Mouse (Mus musculus) frontal cortex, postnatal 10 days (tissue): Measurements from ENCODE around the gene Ppm1n.
"Not testable (repeated sequence)": the region's sequence is repeated elsewhere in the genome, so short reads cannot be mapped to it uniquely, and the experiment has no call there.

ENCODE experiments used
- DNase-seq, 2 experiments: peaks; one replicate each; pipeline ENCODE4 v3.0.0; 2022; ENCODE audit warnings: low spot score in 2 of 2, mixed read lengths in 1 of 2

The Ppm1n gene

DNA sequence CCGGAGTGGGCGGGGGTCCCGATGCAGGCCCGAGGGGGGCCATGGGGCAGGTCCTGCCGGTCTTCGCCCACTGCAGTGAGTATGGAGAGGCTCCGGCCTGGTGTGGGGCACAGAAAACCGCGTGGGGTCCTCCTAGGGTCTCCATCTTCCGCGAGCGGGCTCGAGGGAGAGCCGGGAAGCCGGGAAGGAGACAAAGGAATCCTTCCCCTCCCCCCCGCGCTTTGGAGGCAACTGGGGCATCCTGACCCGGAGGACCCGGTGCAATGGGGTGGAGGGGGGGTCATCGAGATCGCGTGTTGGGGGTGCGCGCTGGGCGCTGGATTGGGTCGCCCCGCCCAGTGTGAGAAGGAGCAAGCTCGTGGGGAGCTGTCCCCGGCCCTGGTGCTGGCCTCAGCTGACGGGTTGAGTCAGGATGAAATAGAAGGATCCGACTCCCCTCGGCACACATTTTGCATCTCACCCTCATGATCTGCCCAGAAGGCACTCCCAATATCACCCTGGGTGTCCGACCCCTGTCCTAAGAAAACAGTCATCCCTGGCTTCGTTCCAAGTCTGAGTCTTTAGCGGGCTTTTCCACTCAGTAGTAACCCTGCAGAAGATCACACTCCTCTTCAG lies 3.0 kb upstream of the Ppm1n start:
- peak; percentile 61 to 66 for DNase-seq

DNA sequence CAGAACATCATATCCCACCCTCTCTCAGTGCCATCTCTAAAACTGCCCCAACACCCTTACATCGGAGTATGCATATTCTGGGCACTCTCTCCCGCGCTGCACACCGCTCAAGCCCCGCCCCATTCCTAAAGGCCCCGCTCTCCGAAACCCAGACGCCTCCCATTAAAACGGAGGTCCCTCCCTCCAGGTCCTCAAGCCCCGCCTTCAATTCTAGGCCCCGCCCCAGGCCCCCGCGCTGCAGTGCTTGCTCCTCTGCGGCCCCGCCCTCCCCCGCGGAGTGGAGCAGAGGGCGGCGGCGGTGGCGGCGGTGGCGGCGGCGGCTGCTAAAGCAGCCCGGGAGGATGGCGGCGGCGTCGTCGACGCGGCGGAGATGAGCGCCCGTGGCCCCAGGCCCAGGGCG lies 2.5 kb upstream of the Ppm1n start, which contains the start of gene Rtn2:
Rtn2 (plus strand) TSS at position 240 of the 400 bp plus-strand sequence.
- peak; percentile 75 to 87 for DNase-seq

DNA sequence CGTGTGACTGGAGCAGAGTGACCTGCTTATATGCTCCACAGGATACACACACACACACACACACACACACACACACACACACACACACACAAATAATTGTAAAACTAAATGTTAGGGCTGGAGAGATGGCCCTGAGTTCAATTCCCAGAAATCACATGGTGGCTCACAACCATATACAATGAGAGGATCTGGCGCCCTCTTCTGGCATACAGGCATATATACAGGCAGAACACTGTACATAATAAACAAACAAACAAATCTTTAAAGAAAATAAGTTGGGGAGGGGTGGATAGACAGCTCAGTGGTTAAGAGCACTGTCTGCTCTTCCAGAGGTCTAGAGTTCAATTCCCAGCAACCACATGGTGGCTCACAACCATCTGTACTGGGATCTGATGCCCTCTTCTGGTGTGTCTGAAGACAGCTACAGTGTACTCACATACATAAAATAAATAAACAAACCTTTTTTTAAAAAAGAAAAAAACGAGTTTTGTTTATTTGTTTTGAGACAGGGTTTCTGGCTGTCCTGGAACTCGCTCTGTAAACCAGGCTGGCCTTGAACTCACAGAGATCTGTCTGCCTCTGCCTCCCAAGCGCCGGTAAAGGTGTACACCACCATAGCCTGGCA lies 1.9 kb upstream of the Ppm1n start:
- DNase-seq = not testable (repeated sequence)

DNA sequence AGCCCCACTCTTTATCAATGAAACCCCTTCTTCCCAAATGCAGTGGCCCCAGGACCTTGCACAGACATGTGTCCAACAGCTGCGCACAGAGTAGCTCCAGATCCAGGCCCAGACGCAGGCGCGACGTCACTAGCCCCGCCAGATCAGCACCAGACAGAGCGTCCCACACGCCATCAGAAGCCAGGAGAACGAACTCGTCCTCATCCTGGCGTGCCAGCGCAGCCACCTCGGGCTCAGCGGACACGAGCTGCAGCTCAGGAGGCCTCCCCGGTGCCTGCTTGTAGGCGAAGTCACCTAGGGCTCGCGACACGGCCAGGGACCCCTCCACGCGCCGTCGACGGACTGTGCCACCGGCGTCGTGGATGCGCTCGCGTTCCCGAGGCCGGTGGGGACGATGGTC lies 812 bp downstream of the Ppm1n start:
- DNase-seq = no peak

DNA sequence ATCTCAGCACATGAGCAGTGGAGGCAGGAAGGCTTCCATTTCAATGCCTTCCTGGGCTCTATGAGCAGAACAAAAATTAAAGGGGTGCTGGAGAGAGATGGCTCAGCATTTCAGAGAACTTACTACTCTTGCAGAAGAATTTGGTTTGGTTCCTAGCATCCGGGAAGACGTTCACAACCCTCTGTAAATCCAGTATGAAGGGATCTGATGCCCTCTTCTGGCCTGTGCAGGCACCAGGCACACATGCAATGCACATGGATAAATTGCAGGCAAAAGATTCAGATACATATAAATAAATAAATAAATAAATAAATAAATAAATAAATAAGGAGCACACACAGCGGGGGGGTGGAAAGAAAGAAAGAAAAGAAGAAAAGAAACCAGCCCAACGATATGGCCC lies 3.6 kb downstream of the Ppm1n start:
- DNase-seq = no peak

DNA sequence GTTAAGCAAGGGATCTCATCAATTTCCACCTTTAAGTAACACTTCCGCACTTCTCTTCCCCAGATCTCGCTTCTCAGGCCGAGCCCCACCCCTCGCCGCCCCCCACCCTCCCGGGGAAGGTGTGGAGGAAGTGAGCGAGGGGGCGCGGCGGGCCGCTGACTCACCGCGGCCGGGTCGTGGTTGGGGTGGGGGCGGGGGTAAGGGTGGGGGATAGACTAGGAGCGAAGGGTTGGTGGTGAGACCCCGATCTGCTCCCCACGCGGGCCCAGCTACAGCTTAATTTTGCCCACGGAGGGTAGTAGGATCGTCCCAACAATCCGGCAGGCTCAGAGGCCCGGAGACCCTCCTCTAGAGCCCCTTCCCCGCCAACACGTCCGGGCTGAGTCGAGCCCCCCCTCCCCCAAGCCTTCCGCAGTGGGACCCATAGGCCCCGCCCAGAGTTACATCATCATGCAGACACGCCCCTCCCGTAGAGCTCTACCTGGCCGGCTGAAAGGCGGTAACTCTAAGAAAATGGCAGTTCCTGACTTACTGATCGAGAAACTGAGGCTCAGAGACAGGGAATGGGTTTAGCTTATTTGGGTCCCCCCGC lies 7.6 kb downstream of the Ppm1n start:
- peak in 1 of 2 experiments; percentile 48 for DNase-seq

DNA sequence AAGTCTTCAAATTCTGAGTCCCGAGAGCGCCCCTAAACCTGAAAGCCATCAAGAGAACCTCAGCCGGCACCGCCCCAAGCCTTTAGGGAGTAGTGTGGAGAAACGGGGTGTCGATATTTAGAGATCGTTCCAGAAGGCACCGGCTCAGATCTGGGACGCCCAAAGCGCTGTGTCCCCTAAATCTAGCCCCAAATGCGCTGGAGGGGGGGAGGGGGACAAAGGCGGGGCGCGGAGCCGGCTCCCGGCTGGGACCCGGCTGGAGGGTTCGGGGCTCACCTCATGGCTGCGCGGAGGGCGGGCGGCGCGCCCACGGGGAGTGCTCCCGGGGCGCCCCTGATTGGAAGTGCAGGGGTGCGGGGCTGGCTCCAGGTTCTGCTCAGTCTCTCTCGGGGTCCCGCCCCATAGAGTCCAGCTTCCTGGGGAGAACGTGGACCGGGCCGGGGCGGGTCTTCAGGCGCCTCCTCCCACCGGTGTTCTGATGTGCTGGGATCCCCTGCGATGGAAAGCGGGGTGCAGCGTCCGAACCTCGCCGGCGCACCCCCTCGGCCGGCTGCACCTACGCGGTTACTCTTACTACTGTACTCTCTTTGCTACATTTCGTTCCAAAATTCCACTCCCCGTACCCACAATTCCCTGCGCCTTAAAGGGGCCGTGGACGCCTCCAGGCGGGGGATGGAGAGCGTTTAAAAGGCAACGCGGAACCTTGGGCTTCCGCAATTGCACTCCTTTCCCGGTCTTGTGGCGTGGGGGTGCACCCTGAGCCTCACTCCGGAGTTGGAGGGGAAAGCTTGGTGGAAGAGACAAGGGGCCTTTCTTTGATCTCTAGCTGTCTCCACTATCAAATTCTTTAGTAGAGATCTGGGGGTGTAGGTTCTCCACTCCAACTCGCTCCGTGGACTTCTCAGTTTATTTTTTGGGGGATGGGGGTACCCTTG lies 8.4 kb downstream of the Ppm1n start, which contains the start of gene Vasp:
Vasp (minus strand) TSS at position 580 of the 935 bp plus-strand sequence.
- peak; percentile 60 to 80 for DNase-seq

DNA sequence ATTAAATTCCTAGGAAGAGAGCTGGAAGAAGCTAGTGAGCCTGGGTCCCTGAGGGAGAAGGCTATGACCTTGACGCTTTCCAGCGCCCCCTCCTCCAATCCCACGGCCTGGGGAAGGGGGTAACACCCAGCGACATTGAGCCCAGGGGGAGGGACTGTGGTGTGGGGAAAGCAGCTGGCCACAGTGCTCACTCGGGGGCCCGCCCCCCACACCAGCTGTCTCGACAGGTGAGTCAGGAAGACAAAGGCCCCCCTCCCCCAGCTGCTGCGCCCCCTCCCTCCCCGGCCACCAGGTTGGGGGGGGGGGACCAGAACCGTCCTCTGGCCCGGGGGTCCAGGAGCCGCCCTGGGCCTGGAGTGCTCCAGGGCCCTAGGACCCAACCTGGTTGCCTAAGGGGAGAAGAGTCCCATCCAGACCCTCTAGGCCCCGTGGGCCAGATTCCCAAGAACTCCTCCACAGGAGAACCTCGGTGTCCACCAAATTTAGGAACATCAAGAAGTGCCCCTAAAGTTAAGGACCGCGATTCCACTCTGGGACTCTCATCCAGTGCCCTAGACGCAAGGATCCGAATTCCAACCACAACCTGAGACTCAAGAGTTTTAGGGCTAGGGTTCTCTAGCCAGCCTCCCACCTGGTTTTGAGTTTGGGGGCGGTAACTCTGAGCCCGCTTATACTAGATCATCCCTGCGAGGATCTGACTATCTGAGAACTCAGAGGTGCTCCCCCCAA lies 9.2 kb downstream of the Ppm1n start:
- no peak for DNase-seq

DNA sequence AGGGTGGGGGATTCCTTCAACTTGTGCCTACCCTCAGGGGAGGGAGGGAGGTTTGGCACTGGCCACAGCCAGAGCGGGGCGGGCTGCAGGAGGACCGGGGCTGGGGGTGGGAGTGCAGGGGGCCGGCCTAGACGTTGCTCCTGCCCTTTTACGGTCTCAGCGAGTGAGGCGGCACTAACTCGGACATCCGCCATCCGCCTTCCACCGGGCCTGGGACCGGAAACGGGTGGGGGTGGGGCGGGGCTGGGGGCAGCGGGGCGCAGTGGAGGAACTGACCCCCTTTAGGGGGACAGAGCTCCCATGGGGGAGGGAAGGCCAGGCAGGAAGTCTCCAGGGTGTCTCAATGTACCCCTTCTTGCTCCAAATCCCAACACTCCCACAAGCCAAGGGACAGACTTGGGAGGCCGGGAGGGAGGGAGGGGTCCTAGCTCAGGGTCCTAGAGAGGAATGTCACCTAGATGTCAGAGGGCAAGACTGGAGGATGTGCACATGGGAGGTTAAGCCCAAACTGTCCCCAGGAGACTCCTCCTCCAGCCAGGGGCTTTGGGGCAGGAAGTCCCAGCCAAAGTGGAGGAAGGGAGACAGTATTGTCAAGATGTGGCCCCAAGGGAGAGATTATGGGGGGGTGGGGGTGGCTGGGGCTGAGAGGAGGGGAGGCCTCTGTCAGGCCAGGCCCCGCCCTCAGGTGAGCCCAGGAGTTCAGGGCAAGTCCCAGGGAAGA lies 10.0 kb downstream of the Ppm1n start:
- DNase-seq = peak in 1 of 2 experiments; percentile 32

DNA sequence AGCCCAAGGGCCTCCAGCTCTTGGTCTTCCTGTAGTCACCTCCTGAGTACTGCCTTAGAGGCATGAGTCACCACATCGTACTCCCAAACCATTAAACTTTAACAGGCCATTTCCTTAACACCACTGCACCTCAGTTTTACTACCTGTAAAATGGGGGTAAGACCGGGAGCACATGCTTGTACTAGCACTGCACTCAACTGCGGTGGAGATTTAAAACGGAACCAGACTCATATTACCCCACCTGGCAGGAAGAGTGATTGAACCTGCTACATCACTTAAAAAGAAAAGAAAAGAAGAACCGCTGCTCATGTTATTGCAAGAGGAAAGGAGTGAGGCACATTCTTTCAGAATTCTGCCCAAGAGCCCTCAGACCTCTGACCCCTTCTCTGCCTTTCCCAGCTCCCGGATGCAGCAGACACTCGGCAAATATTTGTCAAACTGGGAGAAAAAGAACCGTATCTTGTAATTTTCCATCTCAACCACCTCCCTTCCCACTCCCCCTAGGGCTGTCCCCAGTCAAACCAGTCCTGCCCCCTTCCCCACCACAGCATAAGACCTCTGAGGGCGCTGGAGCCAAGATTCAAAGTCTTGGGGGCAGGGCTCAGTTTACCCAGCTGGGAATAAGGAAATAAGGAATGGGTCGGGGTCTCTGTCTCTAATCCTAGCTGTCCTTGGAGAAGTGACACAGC lies 10.7 kb downstream of the Ppm1n start:
- DNase-seq = no peak

DNA sequence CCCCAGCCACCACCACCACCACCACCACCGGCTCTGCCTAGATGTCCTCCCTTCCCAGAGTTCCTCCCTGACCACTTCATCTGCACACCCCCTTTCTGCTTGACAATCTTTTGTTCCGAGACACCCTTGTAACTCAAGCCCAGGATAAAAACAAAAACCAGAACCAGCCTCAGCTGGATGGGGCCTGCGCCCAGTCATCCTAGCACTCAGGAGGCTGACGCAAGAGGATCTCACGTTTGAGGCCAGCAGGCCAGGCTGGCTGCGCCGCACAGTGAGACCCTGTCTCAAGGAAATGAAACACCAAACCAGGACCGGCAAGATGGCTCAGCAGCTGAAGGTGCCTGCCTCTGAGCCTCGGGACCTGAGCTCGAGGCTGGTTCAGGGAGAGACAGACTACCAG lies 12.8 kb downstream of the Ppm1n start:
- DNase-seq = no peak

DNA sequence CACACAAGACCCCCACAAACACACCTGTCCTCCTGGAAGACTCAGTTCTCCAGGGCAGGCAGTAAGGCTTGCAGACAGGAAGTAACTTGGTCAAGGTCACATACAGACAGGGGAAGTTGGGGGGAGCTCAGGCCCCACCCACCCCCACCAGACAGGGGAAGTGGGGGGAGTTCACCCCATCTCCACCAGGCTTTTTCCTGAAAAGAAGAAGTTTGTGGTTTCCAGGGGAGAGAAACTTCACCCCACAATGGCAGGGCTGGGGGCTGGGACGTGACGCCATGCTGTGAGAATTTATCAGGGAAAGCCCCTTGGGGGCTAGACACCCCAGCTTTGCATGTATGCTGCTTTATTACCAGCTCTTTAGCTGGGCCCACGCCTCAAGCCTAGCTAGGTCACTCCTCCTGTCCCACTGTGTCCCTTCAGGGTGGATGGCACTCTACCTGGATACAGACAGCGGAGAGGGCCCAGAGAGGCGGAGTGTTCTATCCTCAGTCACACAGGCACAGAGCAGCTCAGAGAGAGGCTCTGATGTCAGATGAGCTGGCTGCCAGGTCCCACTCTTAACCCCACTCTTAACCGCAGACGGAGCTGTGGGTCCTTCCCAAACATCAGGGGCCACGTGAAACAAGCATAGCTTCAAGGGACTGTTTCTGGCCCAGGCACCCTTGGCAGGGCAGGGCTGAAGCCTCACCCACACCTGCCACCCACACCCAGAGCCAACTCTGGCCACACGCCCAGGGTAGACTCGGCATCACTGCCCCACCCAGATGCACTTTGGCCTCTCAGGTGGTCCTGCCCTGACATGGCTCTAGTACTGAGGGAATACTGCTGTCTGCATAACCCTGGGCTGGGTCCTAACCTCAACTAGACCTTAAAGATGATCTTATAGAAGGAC lies 13.7 kb downstream of the Ppm1n start:
- DNase-seq = no peak

DNA sequence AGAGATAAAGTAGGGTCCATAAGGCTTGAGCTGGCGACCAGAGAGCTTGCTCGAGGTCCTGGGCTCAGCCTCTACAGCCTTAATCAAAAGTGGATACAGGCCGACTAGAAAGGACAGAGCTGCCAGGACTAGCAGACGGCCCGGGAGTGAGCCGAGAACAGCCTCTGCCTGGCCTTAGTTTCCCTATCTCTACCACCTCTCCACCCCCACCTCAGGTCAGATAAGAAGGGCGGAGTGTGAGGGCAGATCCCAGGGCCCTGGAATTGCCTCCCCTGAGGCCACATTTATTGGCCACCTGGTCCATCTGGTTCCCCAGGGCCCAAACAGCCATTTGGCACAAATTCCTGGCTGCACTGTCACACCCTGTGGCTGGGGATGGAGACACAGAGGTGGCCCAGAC lies 14.7 kb downstream of the Ppm1n start:
- DNase-seq = no peak

DNA sequence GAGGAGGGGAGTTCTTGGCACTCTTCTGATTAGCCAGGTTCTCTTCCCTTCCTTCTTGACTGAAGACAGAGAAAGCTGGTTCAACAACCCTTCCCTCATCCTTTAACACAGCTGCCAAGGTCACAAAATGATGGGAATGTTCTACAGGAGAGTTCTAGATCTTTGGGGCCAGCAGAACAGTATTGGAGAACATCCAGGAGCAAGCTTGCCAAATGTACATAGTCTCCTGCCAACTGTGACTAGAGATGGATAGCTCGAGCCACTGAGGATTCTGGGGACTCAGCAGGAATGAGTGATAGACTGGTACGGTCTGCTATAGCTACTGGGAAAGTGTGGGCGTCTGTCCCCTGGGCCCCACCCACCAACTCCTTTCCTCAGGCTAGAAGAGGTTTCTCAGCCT lies 21.5 kb downstream of the Ppm1n start:
- no peak for DNase-seq

DNA sequence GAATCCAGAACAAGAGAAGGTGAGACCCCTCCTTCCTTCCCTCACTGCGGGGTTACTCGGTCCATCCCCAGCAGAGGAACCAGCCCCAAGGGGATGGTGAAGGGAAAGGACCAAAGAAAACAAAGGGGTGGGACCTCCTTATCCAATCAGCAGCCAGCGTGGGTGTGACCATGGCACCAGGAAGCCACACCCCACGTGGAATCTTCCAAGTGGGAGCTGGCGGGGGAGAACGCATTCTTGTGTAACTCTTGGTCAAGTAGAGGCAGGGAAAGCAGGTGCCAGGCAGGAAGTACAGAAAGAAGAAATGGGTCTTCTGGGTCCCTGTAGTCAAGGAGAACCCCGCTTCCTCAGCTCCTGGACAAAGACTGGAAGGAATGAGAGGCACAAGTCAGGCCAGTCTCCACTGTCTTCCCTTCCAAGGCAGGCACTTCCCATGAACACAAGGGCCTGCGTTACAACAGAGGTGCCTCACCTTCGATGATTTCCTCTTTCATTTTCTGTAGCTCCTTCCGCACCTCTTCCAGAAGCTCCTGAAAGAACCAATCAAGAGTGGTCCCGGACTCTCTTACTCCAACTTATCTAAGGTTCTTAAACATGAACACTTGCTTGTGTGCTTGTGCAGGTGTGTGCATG lies 22.4 kb downstream of the Ppm1n start:
- DNase-seq = peak; percentile 50 to 62

DNA sequence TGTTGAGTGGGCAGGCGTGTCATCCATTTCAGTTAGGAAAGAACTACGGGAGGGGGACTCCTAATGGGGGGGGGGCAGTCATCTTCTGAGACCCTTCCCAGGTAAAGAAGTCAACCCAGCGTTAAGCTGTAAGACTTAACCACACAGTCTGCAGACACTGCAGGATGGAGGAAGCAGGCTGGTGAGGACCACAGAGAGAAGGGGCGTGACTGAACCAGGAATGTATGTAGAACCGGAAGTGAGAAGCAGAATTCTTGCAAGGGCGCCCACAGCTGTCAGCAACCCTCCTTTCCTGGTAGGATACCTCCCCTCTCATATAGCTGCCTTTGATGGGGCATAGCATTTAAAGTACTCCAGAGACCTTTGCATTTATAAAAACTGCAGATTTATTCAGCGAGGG lies 23.3 kb downstream of the Ppm1n start:
- DNase-seq = no peak

DNA sequence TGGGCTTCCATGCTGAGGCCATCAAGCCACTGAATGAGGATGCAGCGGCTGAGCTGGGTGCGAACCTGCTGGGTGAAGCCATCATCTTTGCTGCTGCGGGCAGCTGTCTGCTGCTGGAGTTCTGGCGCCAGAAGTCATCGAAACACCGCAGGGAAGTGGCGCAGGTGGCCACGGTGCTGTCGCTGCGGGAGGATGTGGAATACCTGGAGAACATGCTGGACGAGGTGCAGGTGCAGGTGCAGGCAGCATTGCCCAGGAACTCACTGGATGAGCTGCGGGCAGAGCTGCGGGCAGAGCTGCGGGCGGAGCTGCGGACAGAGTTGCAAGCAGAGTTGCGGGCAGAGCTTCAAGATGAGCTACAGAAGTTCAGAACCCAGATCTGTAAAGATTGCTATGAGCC lies 24.5 kb downstream of the Ppm1n start:
- no peak for DNase-seq

DNA sequence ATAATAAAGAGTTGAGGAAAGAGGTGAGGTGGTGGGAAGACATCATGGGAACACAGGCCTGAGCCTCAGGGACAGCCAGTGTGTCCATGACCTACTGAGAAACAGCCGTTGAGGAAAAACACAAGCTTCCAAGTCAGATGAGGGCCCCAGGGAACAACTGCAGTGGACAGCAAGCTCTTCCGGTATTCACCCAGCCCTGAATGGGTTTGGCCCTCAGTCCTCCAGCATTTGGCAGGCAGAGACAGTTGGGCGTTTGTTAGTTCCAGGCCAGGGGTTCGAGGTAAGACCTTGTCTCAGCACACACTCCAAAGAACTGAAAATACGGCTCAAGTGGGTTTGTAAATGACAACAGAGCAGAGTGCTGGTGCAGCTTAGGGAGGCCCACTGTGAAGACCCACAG lies 26.4 kb downstream of the Ppm1n start:
- DNase-seq = no peak

DNA sequence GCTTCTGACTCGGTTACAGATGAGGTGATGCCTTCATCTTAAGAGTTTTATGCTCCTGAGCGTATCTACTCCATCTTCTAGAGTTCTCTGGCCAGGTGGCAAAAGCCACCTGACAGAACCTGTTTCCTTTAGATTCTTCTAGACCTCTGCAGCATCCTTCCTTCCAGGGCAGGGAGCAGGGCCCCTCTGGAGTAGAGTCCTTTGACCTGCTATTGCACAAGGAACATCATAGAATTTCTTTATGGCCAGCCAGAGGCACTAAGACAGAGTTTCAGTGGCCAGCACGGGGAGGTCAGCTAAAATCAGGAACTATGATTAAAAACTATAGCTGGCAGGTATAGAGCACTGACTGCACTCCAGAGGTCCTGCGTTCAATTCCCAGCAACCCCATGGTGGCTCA lies 27.8 kb downstream of the Ppm1n start:
- DNase-seq = no peak
